Mouse (Mus musculus): ENCODE measurements around the gene Acot7.

GRCm38 (mm10) chr4:152266236-152266895 is 88.4 kb downstream of the Acot7 start:
- TF ChIP-seq TAL1 (IDR thresholded peaks at IDR 0.05; ENCODE audit: low read length): no peak
- no peak for TF ChIP-seq GATA1 (IDR thresholded peaks at IDR 0.05; ENCODE audit: low read length)
